Mouse (Mus musculus) embryo, embryonic 10.5 days (tissue): Measurements from ENCODE around the gene Spaca5.
A peak's percentile ranks its signal among the peaks of the same experiment; 100 is the strongest.

Source experiments
- DNase-seq: peaks from one replicate; pipeline ENCODE4 v3.0.0-alpha.2; 2015; ENCODE audit warnings: low spot score

The Spaca5 gene

GRCm38 (mm10) chrX:21068106-21068505, at the start of gene Spaca5:
TSS of gene Spaca5 (plus strand) at chrX:21068406.
- DNase-seq = no peak

GRCm38 (mm10) chrX:21061460-21061859, 6.7 kb upstream of the Spaca5 start:
- no peak for DNase-seq

GRCm38 (mm10) chrX:21061866-21062543, 6.2 kb upstream of the Spaca5 start, which contains the start of gene Zfp182:
TSS of gene Zfp182 (minus strand) at chrX:21062316.
- peak; percentile 84 for DNase-seq

- peak; percentile 0 for DNase-seq
Observed at GRCm38 (mm10) chrX:21062544-21062890, 5.7 kb upstream of the Spaca5 start.

DNA sequence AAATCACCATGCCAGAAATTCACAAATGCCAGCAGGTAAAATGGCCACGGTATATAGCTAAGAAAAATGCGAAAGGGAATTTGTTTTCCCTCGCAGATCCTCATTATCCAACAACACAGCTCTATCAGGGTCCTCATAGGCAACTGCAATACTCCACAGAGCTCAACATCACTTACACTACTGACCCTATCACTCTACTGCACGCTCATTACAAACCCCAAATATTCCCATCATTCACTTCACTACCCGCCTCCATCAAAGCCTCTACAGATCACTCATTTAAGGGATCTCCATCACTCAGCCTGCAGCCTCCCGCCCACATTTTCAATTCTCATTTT, 20.4 kb downstream of the Spaca5 start:
- DNase-seq = no peak

GRCm38 (mm10) chrX:21088983-21089866, 21.0 kb downstream of the Spaca5 start, which contains the start of gene Zfp300:
TSS of gene Zfp300 (minus strand) at chrX:21089527.
- DNase-seq = peak; percentile 75

GRCm38 (mm10) chrX:21089867-21090239, 21.6 kb downstream of the Spaca5 start:
- DNase-seq = no peak

DNA sequence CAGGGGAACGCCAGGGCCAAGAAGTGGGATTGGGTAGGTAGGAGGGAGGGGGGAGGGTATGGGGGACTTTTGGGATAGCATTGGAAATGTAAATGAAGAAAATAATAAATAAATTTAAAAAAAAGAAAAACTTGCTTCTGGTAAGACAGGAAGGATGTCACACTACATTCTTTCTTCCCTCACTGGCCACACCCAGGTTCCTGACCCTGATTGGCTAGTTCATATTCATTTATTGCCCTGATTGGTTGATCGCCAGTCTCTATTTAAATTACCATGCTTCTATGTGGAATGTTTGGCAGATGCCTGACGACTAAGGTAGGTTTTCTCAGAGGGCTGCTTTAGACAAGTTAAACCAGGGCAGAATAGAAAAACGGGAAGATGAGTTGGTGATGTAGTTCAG, 47.3 kb downstream of the Spaca5 start, which contains the start of gene Ssxa1:
Gene Ssxa1, plus strand, starts transcription at position 301 of the 400 bp plus-strand sequence.
- no peak for DNase-seq
